Mouse (Mus musculus) right cerebral cortex, postnatal 10 days (tissue): ENCODE measurements around the gene Mief1.

Experiments
- DNase-seq, 2 experiments: peaks; one replicate each; pipeline ENCODE4 v3.0.0; 2021; ENCODE audit warnings: low spot score in 2 of 2

Gene Mief1

GRCm38 (mm10) chr15:80233733-80234509 is at the start of gene Mief1:
Mief1 (plus strand) TSS chr15:80234018.
- peak; percentile 97 to 98 for DNase-seq

- no peak for DNase-seq
Measured at GRCm38 (mm10) chr15:80188927-80189326, 44.9 kb upstream of the Mief1 start.

- no peak for DNase-seq
Measured at GRCm38 (mm10) chr15:80190075-80190474, 43.7 kb upstream of the Mief1 start.

- no peak for DNase-seq
Measured at GRCm38 (mm10) chr15:80191585-80192245, 42.1 kb upstream of the Mief1 start.

- no peak for DNase-seq
Measured at GRCm38 (mm10) chr15:80192246-80192585, 41.6 kb upstream of the Mief1 start.

GRCm38 (mm10) chr15:80192847-80193246 is 41.0 kb upstream of the Mief1 start:
- no peak for DNase-seq

GRCm38 (mm10) chr15:80199556-80199955 is 34.3 kb upstream of the Mief1 start:
- no peak for DNase-seq

GRCm38 (mm10) chr15:80202111-80202775 is 31.6 kb upstream of the Mief1 start:
- DNase-seq: peak; percentile 58 to 68

- DNase-seq: no peak
Measured at GRCm38 (mm10) chr15:80203406-80203805, 30.4 kb upstream of the Mief1 start.

GRCm38 (mm10) chr15:80206057-80206565 is 27.7 kb upstream of the Mief1 start:
- no peak for DNase-seq

GRCm38 (mm10) chr15:80208446-80208845 is 25.4 kb upstream of the Mief1 start:
- no peak for DNase-seq

GRCm38 (mm10) chr15:80213688-80214087 is 20.1 kb upstream of the Mief1 start:
- DNase-seq: no peak

GRCm38 (mm10) chr15:80215716-80216479 is 17.9 kb upstream of the Mief1 start:
- peak in 1 of 2 experiments; percentile 53 for DNase-seq

GRCm38 (mm10) chr15:80216480-80216820 is 17.4 kb upstream of the Mief1 start:
- DNase-seq: no peak

GRCm38 (mm10) chr15:80217476-80217875 is 16.3 kb upstream of the Mief1 start:
- DNase-seq: no peak

GRCm38 (mm10) chr15:80219211-80219610 is 14.6 kb upstream of the Mief1 start:
- DNase-seq: no peak

GRCm38 (mm10) chr15:80219705-80220657 is 13.8 kb upstream of the Mief1 start:
- DNase-seq: no peak

- DNase-seq: no peak
Measured at GRCm38 (mm10) chr15:80221031-80221430, 12.8 kb upstream of the Mief1 start.

- no peak for DNase-seq
Measured at GRCm38 (mm10) chr15:80223751-80224150, 10.1 kb upstream of the Mief1 start.

GRCm38 (mm10) chr15:80225208-80225607 is 8.6 kb upstream of the Mief1 start:
- DNase-seq: peak; percentile 54 to 76

GRCm38 (mm10) chr15:80225796-80226195 is 8.0 kb upstream of the Mief1 start:
- peak in 1 of 2 experiments; percentile 64 for DNase-seq
